Mouse (Mus musculus) retina, postnatal 1 day (tissue): Measurements from ENCODE around the gene Tnrc6c.

Experiments used
- DNase-seq: peaks from one replicate; pipeline ENCODE4 v3.0.0-alpha.2; 2012

Tnrc6c gene

DNA sequence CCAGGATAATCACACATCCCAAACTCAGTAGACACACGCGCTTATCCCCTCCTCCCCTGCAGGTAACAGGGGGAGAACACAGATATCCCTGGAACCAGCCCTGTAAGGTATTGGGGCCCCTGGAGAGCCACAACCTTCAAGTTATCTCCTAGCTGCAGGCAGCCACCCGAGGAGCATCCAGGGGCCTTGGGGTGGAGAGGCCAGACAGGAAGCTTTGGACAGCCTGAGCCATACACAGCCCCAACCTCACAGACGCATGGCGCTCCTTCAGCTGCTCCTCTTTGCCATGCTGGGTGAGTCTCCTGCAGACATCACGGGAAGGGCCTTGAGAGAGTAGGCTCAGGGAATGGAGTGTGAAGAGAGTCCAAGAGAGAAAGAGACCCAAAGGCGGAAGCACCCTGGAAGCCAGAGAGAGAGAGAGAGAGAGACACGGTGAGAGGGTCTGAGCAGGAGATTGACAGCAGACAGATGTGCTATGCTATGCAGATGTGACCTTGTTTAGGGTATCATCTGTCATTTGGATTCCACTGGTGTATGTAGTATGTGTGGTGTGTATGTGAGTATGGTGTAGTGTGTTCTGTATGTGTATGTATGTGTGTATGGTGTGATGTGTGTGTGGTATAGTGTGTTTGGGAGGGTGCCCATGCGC lies 143.5 kb downstream of the Tnrc6c start, which contains the start of gene 6030468B19Rik:
Gene 6030468B19Rik (plus strand): TSS at position 150 of the 649 bp plus-strand sequence.
- DNase-seq: no peak

DNA sequence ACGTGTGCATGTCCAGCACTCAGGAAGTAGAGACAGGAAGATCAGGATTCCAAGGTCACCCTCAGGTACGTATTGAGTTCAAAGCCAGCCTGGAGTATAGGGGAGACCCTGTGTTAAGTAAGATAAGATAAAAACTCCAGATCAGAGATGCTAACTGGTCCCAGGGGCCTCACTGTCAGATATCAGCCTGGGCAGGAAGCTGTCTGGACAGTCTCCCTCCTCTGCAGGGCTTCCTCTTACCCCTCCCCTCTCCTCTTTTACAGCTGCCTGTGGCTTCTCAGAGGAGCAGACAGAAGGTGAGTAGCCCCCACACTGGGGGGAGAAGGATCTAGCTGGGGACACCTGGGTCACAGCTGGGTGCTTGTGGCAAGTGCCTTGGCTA lies 144.1 kb downstream of the Tnrc6c start:
- no peak for DNase-seq

GRCm38 (mm10) chr11:117799174-117799573 lies 145.1 kb downstream of the Tnrc6c start:
- no peak for DNase-seq

DNA sequence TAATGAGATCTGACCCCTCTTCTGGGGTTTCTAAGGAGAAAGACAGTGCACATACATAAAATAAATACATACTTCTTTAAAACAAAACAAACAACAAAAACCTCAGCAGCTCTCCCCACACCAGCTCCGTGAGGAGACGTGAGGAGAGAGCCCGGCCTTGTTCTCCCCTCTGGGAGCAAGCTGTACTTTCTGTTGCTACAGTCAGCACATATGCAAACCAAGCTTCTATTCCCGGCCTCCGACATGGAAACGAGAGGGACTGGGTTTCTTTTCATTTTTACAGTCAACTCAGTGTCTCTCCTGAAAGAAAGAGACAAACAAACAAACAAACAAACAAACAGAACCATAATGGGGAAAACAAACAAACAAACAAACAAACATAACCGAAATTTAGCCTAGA lies 145.9 kb downstream of the Tnrc6c start:
- DNase-seq: no peak

- DNase-seq: no peak
These were observed 147.6 kb downstream of the Tnrc6c start for GRCm38 (mm10) chr11:117801650-117802049.

- no peak for DNase-seq
These were observed 149.1 kb downstream of the Tnrc6c start for GRCm38 (mm10) chr11:117803166-117803688.

DNA sequence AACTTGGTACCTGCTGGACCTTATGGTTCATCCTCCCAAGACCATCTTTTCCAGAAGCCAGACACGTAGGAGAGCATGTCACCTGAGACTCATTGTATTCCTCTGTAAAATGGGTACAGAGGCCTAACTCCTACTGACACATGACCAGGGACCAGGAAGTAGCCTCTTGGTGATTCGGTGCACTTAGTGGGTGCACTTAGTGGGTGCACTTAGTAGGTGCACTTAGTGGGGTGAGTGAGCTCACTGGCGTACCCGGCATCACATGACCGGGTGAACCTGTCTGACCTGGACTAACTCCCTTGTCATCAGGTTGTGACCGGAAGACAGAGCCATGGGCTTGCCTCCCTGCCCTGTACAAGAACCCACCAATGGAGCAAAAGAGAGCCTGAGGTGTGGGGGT lies 152.7 kb downstream of the Tnrc6c start:
- no peak for DNase-seq

- DNase-seq: peak; percentile 86
These were observed 155.6 kb downstream of the Tnrc6c start, which contains the start of the genes Gm20708 and Syngr2 for GRCm38 (mm10) chr11:117809407-117810311. Gene Gm20708 (plus strand): TSS chr11:117809668. Gene Syngr2 (plus strand): TSS chr11:117809668.

- peak; percentile 92 for DNase-seq
These were observed 156.4 kb downstream of the Tnrc6c start for GRCm38 (mm10) chr11:117810401-117811046.
